Mouse (Mus musculus) embryonic facial prominence, embryonic 10.5 days (tissue): ENCODE measurements around the gene Hist2h2bb. TPM values are rescaled to one million over a fixed set of nuclear protein-coding genes. Genes with fewer than 3 reads are reported as not detected.
A peak's percentile ranks its signal among the peaks of the same experiment; 100 is the strongest.

ENCODE experiments used
- DNase-seq: peaks from one replicate; pipeline ENCODE4 v3.0.0-alpha.2; 2017; ENCODE audit warnings: low spot score
- H3K27ac ChIP-seq: fragments of 300-500 bp; sonication (generic); replicated peaks from 2 replicates; pipeline ENCODE4 v1.5.1; 2016; ENCODE audit warnings: mild to moderate bottlenecking
- H3K27me3 ChIP-seq: fragments of 300-500 bp; sonication (generic); replicated peaks from 2 replicates; pipeline ENCODE4 v1.6.1; 2016; ENCODE audit warnings: low read depth, mild to moderate bottlenecking; ENCODE audit not compliant: poor library complexity, severe bottlenecking
- H3K36me3 ChIP-seq: fragments of 300-500 bp; sonication (generic); replicated peaks from 2 replicates; pipeline ENCODE4 v1.6.1; 2016; ENCODE audit warnings: mild to moderate bottlenecking, moderate library complexity
- H3K4me1 ChIP-seq: fragments of 300-500 bp; sonication (generic); 2 replicates; pipeline ENCODE4 v1.6.1; 2016
- H3K4me3 ChIP-seq: fragments of 300-500 bp; sonication (generic); 2 replicates; pipeline ENCODE4 v1.5.1; 2016; ENCODE audit warnings: mild to moderate bottlenecking, moderate library complexity
- H3K9me3 ChIP-seq: fragments of 300-500 bp; sonication (generic); 2 replicates; pipeline ENCODE4 v1.6.1; 2016; ENCODE audit warnings: mild to moderate bottlenecking
- WGBS: fragments of 180-500 bp; shearing (Covaris S2); methylation state at CpG from one replicate; pipeline ENCODE4 v1.1.7; 2016; 5-methylcytosine and 5-hydroxymethylcytosine counted together
- microRNA-seq: library from miRNA; unstranded; fragments of <30 nt; microRNA quantifications from one replicate; pipeline ENCODE4, GENCODE M21; 2017
- polyA plus RNA-seq: library from polyadenylated mRNA; unstranded; fragments of >200 nt; fragmentation: Nextera tagmentation; extraction: Ambion mirVana; gene quantifications from 2 replicates; pipeline ENCODE4 v1.2.1, GENCODE M21; 2016

Hist2h2bb gene
- polyA plus RNA-seq, 1 experiment from 2014 or later, result 11.3 TPM

GRCm38 (mm10) chr3:96302076-96302475 is 32.5 kb downstream of the Hist2h2bb start:
- 86% methylated on average over 5 of the region's 5 CpGs for WGBS
- H3K4me3 ChIP-seq, result no peak overlapping the region
- H3K36me3 ChIP-seq, result no peaks in the 10 kb centered on the region
- no peaks in the 10 kb centered on the region for H3K4me1 ChIP-seq
- H3K9me3 ChIP-seq, result no peaks in the 10 kb centered on the region
- no peak overlapping the region for H3K27ac ChIP-seq
- H3K27me3 ChIP-seq, result peaks cover 5% of the 10 kb centered on the region; the same call in 1 of the 2 replicates
- DNase-seq, result no peak

GRCm38 (mm10) chr3:96306506-96306905 is 37.0 kb downstream of the Hist2h2bb start:
- no peak for DNase-seq
- WGBS, result 81% methylated on average over 9 of the region's 9 CpGs
- Histone ChIP-seq H3K36me3 (no peaks in the 10 kb centered on the region), H3K9me3 (no peaks in the 10 kb centered on the region), H3K27me3 (no peaks in the 10 kb centered on the region), H3K4me1 (0 out of 2 replicates have a peak, but pooled peaks cover 2% of the 10 kb centered on the region), H3K4me3 (no peak overlapping the region), H3K27ac (no peak overlapping the region)

GRCm38 (mm10) chr3:96309441-96309840 is 39.9 kb downstream of the Hist2h2bb start:
- WGBS, result 65% methylated on average over 3 of the region's 3 CpGs
- H3K27ac ChIP-seq, result no peak overlapping the region
- DNase-seq, result no peak

GRCm38 (mm10) chr3:96312341-96313098 is 43.0 kb downstream of the Hist2h2bb start:
- Histone ChIP-seq H3K4me3 (no peak overlapping the region), H3K27me3 (no peaks in the 10 kb centered on the region), H3K36me3 (no peaks in the 10 kb centered on the region), H3K27ac (no peak overlapping the region), H3K9me3 (no peaks in the 10 kb centered on the region), H3K4me1 (peaks cover 9% of the 10 kb centered on the region; the same call in 1 of the 2 replicates)
- 69% methylated on average over 8 of the region's 8 CpGs for WGBS
- peak; percentile 33 for DNase-seq

More at GRCm38 (mm10) chr3:96309441-96309840, 39.9 kb downstream of the Hist2h2bb start:
- Histone ChIP-seq H3K27me3 (no peaks in the 10 kb centered on the region), H3K9me3 (no peaks in the 10 kb centered on the region), H3K4me1 (peaks cover 9% of the 10 kb centered on the region; the same call in 1 of the 2 replicates), H3K36me3 (no peaks in the 10 kb centered on the region), H3K4me3 (no peak overlapping the region)

Small RNA genes lying within 50 kb of the gene (microRNA-seq; reads per million reads assigned to microRNA genes)
- gene Gm44492, result 1.2 reads per million
- gene Gm47311, result not detected
- gene Gm47313, result not detected

Other genes with a start within 250 kb of the Hist2h2bb start
- gene Vps45, start 211.3 kb upstream of the Hist2h2bb start, polyA plus RNA-seq, result 22.4 and 26.5 TPM in 2 replicates
- gene Otud7b, start 165.2 kb upstream of the Hist2h2bb start, polyA plus RNA-seq, result 20.8 and 21.7 TPM in 2 replicates
- gene Mtmr11, start 107.7 kb upstream of the Hist2h2bb start, polyA plus RNA-seq, result 8.0 and 12.5 TPM in 2 replicates
- gene Sf3b4, start 97.4 kb upstream of the Hist2h2bb start, polyA plus RNA-seq, result 299 and 302 TPM in 2 replicates
- gene Sv2a, start 88.6 kb upstream of the Hist2h2bb start, polyA plus RNA-seq, result 3.0 and 3.9 TPM in 2 replicates
- 76.4 and 80.4 TPM in 2 replicates for gene Bola1, start 50.0 kb upstream of the Hist2h2bb start, polyA plus RNA-seq
- gene Hist2h2ab, start 49.9 kb upstream of the Hist2h2bb start, polyA plus RNA-seq, result 0.92 and 1.4 TPM in 2 replicates
- gene Hist2h2ac, start 48.9 kb upstream of the Hist2h2bb start, polyA plus RNA-seq, result 11.7 and 12.5 TPM in 2 replicates
- 6.4 and 7.8 TPM in 2 replicates for gene Hist2h2be, start 48.6 kb upstream of the Hist2h2bb start, polyA plus RNA-seq
- 4.9 and 6.6 TPM in 2 replicates for gene Hist2h3c2, start 30.6 kb upstream of the Hist2h2bb start, polyA plus RNA-seq
- gene Hist2h2aa2, start 29.5 kb upstream of the Hist2h2bb start, polyA plus RNA-seq, result 26.6 and 32.1 TPM in 2 replicates
- 4.8 and 8.6 TPM in 2 replicates for gene Hist2h2aa1, start 24.3 kb upstream of the Hist2h2bb start, polyA plus RNA-seq
- gene Hist2h3c1, start 23.1 kb upstream of the Hist2h2bb start, polyA plus RNA-seq, result 0.52 and 0.81 TPM in 2 replicates
- 12.8 TPM in 2 replicates for gene Hist2h4, start 6.4 kb upstream of the Hist2h2bb start, polyA plus RNA-seq
- gene Hist2h3b, start 1.1 kb upstream of the Hist2h2bb start, polyA plus RNA-seq, result 44.4 and 48.2 TPM in 2 replicates
- gene Fcgr1, start 24.2 kb downstream of the Hist2h2bb start, polyA plus RNA-seq, result 1.0 and 1.3 TPM in 2 replicates
- not detected in 2 replicates for gene BC107364, start 182.6 kb downstream of the Hist2h2bb start, polyA plus RNA-seq